Mouse (Mus musculus): ENCODE results near the gene Csnk1g2.

DNA sequence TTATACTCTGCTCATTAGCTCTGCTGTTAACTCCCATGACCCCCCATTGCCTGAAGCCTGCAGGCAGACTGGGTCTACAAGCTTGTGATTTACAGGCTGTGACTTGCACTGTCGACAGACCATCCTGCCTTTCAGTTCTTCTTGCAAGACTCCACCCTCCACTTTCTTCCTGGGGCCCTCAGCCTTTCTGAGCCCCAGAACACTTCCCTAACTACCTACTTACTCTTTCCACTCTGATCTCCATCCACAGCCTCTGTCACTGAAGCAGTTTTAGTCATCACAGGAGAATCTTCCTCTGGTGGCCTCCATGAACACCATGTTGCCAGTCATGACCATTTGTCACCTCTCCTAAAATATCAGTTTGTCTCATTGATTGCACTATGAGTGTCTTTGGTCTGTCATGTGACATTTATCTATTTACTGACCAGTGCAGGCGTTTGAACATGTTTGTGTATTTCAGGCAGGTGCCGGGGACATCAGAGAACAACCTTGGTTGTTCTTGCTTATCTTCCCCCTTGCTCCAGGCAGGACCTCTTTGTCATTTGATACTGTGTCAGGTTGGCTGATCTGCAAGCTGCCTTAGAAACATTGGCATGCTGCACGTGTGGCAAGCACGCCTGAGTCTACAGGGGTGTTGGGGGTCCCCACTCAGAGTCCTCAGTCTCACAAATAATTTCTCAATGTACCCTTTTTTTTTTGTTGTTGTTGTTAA, 41.0 kb downstream of the Csnk1g2 start:
- TF ChIP-seq POLR2A (IDR thresholded peaks at IDR 0.05; ENCODE audit: borderline replicate concordance, insufficient read depth, low read length) (no peak), CTCF (IDR thresholded peaks at IDR 0.05; ENCODE audit: borderline replicate concordance, insufficient read depth, low read depth, low read length) (no peak)

Data from cerebellum, adult 2 months (tissue).